Mouse (Mus musculus) urinary bladder, adult 2 months (tissue): ENCODE results near the gene Pik3r2. TPM values are rescaled to one million over a fixed set of nuclear protein-coding genes. Genes with fewer than 3 reads are reported as not detected.
A peak's percentile ranks its signal among the peaks of the same experiment; 100 is the strongest.
"Not testable (repeated sequence)": the region's sequence is repeated elsewhere in the genome, so short reads cannot be mapped to it uniquely, and the experiment has no call there.

Experiments
- DNase-seq: peaks from one replicate; pipeline ENCODE4 v3.0.0; 2022; ENCODE audit warnings: low spot score
- polyA plus RNA-seq: library from polyadenylated mRNA; depleted of rRNA; stranded (reverse); fragments of >200 nt; gene quantifications from 2 replicates; pipeline ENCODE4 v1.2.3, GENCODE M21; 2012; rRNA removed

The Pik3r2 gene
- 57.3 and 66.0 TPM in 2 replicates for polyA plus RNA-seq

DNA sequence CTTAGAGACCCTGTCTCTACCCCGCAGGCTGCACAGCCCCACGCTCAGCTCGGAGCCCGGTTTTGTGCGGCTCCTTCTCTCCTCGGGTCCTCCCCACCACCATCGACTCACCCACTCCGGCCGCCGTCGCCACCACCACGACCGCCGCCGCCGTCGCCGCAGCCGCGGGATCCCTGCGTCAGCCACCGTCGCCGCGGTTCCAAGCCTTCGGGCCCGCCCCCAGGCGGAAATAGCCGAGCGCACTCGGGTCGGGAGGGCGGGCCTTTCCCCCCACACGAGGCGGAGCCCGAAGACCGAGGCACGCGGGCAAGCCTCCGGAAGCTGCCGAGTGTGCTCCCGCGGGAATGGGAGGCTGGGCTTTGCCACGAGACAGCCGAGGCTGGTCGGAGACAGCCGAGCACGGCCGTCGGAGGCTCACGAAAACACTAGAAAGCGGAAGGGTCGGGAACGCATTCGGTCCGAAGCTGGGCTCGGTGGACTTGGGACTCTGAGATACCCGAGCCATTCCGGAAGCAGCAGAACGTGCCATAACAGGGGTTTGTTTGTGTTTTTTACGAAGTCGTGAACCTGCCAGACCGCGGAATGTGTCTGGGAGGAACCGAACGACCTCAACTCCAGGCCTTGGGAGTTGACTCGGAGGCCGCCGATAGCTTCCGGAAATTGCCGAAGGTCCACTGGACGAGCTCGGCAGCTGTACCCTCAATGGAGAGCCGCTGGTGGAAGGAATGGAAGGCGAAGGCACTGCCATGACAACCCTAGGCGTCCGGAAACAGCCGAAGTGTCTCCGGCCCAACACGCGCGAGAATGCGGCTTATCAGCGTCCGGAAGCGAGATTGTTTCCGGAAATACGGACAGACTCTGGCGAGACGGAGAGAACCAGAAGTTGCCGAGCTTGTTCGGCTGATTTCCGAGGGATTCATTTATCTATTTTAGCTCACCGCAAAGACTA is at the start of gene Pik3r2:
TSS of gene Pik3r2 (minus strand) at position 218 of the 949 bp plus-strand sequence.
- peak; percentile 98 for DNase-seq

DNA sequence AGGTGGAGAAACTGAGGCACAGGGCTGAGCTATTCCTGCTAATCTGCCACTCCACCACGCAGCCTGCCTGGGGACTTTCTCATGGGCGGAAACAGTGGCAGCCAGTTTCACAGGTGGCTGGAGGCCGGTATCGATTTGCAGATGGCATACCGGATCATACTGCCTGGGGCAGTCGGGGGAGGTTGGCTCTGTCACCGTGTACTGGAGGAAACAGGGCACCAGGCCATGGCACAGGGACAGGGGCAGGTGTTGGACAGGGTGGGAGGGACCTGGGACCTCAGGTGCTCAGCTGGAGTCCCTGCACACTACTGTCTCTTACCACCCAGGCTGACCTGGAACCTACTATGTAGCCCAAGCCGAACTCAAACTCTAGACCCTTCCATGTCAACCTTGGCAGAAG is 49.3 kb upstream of the Pik3r2 start:
- DNase-seq, result no peak

DNA sequence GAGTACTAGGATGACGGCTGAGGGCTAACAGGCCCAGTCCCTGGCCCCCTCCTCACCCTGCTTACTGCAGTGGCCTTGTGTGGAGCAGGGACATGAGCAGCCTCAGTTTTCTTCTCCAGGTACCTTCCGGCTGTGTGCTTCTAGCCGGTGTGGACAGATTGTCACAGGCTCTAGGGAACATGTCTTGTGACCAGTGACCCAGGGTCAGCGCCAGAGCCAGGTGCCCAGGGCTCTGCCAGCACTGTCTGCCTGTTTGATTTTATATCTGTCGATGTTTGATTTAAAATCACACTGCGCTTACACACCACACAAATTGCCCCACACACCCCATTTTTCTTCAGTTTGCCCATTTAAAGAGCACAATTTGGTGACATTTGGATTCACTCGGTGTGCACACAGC is 47.3 kb upstream of the Pik3r2 start:
- no peak for DNase-seq

GRCm38 (mm10) chr8:70822594-70822993 is 46.1 kb upstream of the Pik3r2 start:
- DNase-seq, result not testable (repeated sequence)

GRCm38 (mm10) chr8:70821992-70822391 is 45.5 kb upstream of the Pik3r2 start:
- DNase-seq, result no peak

- DNase-seq, result peak; percentile 56
Measured at GRCm38 (mm10) chr8:70821399-70821962, 45.0 kb upstream of the Pik3r2 start.

DNA sequence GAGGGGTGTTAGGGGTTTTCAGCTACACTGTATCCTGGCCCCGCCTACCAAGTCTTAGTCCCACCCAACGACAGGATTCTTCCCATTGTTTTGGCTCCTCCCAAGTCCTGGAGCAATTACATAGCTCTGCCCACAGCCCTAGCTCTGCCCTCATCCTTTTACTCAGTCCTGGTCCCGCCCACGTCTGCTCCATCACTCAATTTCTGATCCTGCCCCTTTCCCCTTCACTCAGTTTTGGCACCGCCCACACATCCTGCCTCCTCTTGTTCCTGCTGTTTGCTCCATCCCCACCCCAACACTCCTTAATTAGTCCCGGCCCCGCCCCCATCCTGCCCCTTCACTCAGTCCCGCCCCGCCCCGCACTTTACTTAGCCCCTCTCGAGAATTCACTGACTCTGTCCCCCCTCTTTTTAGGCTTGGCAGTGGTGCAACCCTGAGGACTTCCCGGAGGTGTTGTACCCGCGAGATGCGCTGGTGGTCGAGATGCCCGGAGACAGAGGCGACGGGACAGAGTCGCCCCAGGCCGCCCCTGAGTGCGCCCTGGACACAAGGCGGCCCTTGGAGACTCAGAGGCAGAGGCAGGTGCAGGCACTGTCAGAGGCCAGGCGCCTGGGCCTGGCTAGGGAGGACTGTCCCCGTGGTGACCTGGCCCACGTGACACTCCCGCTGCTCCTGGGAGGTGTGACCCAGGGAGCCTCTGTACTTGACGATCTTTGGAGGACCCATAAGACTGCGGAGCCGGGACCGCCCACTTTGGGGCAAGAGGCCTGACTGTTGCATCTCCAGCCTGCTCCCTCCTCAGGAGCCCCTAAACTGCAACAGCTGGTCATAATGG is 43.8 kb upstream of the Pik3r2 start:
- DNase-seq, result no peak

DNA sequence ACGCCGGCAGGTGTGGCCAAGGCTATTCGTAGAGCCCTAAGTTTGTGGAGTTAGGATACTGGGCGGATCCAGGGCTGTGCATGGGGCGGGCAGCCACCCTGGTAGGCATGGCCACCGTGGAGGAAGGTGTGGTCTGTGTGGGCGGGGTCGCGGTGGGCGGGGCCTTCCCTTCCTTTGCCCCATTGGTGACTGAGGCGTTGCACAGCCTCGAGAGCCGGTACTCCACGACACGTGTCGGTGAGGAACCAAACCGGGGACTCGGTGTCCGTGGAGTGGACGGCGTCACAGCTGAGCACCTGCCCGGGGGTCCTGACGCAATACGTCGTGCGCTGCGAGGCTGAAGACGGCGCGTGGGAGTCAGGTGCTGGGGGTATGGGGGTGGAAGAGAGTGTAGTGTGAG is 40.2 kb upstream of the Pik3r2 start:
- DNase-seq, result no peak

DNA sequence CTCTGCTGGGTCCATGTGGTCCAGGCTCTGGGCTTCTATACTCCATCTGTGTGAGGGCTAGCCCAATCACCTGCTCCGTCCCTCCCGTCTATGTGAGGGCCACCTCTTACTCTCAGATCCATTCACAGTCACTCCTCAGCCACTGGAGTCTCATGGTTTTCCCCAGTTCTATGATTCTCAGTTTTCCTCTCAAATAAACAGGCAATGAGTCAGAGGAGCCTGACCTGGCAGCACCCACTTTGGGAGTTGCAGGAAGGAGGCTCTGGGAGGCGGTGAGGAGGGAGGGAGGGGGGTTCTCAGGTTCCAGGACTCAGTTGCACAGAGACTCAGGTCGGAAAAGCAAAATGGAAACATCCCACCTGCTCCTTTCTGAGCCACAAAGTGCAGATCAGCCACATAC is 36.4 kb upstream of the Pik3r2 start:
- DNase-seq, result no peak

DNA sequence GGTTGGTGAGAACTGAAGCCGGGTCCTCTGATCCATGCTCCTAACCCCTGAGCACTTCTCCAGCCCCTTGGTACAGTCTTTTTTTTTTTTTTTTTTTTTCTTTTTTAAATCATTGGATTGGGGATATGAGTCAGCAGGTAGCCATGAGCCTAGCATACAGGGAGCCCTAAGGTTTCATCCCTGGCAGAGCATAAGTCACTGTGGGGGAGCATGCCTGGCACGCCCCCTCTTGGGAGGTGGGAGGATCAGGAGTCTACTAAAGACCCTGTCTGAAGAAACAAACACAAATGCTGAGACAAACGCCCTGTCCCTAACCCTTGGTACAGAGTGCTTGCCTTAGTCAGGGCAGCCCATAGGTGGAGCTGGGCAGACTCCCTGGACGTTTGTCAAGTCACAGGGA is 35.5 kb upstream of the Pik3r2 start:
- no peak for DNase-seq

DNA sequence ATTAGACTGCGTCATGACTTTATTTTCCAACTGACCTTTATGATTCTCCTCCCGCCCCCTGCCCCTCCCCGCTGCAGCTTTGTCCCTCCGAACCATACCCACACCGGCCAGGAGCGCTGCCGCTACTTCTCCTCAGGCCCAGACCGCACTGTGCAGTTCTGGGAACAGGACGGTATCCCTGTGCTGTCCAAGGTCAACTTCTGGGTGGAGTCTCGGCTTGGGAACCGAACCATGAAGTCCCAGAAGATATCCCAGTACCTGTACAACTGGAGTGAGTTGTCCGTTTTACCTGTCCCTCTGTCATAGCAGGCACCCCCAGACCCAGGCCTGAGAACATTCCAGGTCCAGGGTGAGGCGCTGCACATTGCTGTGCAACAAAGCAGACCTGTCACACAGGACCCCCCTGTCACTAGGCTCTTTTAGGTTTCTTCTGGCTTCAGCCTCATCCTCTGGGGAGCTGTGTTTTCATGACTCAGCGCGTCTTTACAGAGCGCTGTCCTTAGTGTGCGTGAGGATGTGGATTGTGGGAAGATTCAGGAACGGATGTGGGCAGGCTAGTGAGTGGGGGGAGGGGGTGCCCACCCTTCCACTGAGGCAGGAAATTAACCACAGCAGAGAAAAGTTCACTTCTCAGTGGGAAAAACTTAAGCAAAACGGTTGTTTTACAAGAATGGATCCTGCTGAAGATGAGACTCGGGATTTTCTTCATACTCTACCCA is 34.6 kb upstream of the Pik3r2 start:
- no peak for DNase-seq

DNA sequence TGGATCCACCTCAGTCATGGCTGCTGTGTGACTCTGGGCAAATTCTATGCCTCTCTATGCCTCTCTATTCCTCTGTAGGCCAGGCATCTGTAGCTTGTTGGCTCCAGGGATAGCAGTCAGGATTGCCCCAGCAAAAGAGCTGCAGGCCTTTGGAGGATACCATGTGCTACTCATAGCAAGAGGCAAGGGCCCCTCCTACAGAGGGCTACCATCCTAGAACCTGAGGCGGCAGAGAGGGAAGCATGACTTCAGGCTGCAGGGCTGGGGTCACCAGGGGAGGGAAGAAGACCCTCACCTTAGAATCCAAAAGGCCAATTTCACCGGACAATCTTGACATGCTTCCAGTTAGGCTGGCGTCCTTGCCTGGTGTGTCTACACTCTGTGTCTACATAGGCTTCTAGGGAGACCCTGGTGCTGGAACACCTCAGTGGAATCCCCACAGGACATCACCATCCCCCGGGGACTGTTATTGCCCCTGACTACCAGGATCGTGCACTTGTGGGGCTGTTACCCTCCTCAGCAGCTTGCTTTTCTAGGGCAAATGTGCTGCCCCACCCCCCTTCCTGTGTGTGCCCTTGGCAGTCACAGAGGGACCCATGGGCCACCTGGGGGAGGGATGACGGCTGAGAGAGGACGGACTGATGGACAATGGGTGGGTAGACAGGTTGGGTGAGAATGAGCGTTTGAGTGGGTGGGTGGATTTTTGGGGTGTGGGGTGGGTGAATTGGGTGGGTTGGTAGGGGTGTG is 32.6 kb upstream of the Pik3r2 start:
- DNase-seq, result no peak

GRCm38 (mm10) chr8:70808239-70808638 is 31.7 kb upstream of the Pik3r2 start, which contains the start of gene Il12rb1:
Gene Il12rb1, plus strand, starts transcription at chr8:70808449.
- DNase-seq, result no peak

- no peak for DNase-seq
Measured at GRCm38 (mm10) chr8:70807304-70807703, 30.8 kb upstream of the Pik3r2 start.

GRCm38 (mm10) chr8:70806541-70806940 is 30.0 kb upstream of the Pik3r2 start:
- no peak for DNase-seq

DNA sequence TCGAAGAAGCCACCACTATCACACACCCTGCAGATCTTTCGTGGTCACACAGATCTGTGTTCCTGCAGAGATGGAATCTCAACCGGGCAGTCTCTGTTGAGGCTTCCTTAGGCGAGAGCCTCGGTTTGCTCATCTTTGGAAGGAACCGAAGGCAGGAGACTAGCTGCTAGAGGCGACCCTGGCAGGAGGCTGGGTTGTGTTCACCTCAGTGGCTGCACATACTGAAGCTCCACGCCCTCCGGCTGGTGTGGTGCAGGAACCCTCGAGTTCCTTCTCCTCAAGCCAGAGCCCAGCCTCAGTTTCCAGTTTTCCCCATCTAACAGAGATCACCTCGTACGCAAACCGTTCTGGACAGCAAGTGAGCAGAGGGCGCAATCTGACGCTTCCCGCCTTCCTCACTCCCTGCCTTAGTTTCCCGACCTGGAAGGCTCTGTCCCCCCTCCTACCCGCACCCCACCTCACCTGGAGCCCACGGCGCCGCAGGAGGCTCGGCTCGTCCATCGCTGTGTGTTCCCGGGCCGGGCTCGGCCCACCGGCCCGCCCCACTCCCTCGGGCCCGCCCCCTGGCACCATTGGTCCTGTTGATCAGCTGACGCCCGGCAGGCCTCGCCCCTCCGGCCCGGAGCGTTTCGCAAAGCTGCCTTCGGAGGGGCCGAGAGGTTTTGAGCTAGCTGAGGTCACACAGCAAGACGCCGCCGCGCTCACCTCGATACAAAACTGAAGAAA is 28.1 kb upstream of the Pik3r2 start, which contains the start of gene Mast3:
TSS of gene Mast3 (minus strand) at position 574 of the 726 bp plus-strand sequence.
- peak; percentile 64 for DNase-seq

DNA sequence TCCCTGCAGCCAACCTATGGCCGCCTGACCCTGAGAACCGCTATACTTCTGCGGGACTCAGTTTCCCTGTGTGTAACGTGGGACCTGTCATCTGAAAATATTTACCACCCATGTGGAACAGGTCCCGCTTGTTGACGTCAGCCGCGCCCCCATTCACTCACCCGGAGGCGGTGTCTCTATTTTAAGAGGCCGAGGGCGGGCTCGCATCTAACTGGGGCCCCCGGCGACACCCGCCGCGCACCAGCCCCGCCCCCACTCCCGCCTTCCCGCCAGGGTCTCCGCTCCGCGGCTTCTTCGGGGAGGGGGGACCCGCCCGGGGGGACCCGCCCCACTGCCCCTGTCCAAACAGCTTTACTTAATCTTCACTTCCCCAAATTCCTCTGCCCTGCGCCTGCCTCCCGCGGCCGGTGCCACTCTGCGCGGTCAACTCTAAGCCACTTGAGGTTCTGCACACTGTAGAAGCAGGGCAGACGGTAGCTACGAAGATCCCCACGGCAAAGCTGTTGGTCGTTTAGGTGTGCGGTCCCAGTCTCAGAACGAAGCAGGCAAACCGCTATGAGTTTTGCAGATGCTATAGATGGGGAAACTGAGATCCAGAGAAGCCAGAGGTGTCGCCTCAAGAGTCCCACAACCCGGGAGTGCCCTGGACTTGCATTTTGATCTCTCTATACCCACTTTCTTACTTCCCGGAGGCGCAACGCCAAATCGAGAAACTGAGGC is 27.4 kb upstream of the Pik3r2 start:
- no peak for DNase-seq

GRCm38 (mm10) chr8:70802786-70803510 is 26.4 kb upstream of the Pik3r2 start:
- DNase-seq, result no peak

DNA sequence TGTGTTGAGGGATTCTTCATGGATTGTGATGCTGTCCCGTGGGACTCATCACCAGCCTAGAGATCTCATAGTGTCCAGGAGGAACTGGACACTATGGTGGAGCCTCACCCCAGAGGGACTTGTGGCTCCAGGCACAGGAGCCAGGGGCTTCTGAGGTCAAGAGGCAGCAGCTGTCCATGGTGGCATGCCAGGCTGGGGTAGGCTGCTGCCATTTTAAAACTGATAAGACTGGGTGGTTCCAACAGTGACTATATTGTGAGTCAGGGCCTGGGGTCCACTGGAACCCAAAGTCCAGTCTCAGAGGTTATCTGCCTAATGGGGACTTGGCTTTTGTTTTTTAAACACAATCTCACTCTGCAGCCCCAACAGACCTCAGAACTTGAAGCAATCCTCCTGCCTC is 25.3 kb upstream of the Pik3r2 start:
- no peak for DNase-seq
